Mouse (Mus musculus) thymus, postnatal 0 days (tissue): ENCODE measurements around the gene Tubb5. TPM values are rescaled to one million over a fixed set of nuclear protein-coding genes. Genes with fewer than 3 reads are reported as not detected.

Experiments
- DNase-seq: peaks from one replicate; pipeline ENCODE4 v3.0.0-alpha.2; 2015; ENCODE audit warnings: low spot score
- polyA plus RNA-seq: library from polyadenylated mRNA; unstranded; fragments of >200 nt; fragmentation: Nextera tagmentation; extraction: Ambion mirVana; gene quantifications from 2 replicates; pipeline ENCODE4 v1.2.1, GENCODE M21; 2015

Tubb5 gene
- polyA plus RNA-seq, 1 experiment from 2014 or later = 997 TPM

DNA sequence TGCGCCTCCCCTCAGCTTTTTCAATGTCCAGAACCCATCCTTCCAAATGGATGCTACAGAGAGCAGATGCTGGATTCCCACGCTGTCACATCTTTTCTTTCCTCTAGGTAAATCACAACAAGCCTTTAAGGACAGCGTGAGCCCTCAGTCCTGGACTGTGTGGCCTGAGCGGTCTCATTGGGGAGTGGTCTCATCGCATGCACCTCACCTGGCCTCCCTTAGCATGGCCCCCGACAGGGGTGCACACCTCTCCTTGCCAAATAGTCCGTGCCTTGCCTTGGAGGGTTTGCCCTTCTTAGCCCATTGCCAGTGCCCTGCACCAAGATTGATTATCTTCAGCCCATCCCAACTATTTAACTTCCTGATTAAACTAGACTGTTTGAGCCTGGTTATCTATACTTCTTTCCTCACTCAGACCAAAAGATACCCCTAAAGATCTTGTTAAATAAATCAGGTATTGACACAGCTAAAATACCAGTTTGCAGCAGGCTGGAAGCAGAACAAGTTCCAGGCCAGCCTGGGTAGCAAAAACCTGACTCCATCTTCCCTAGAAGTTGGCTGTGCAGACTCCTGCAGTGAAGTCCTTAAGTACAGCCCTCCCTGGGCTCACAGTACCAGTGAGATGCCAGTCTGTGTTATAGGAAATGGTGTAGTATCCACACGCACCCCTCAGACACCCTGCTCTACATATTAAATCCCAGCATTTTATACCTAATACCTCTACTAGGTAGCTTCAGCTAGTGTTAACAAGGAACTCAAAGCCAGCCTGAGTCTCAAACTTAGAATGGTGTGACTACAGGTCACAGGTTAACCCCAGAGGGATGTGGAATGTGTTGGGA is 5.5 kb downstream of the Tubb5 start:
- no peak for DNase-seq

DNA sequence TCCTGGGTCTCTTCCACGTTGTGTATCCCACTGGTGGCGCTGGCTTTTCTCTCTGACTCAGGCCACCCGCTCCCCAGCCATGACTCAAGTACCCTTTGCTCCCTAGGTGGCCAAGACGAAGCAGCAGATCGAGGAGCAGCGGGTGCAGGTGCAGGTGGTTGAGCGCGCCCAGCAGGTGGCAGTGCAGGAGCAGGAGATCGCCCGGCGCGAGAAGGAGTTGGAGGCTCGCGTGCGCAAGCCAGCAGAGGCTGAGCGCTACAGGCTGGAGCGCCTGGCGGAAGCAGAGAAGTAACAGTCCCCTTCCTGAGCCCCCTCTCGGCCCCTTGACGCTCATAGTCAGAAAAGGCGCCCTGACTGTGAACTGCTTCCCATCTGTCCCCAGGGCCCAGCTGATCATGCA is 8.4 kb downstream of the Tubb5 start:
- DNase-seq = peak; percentile 95

DNA sequence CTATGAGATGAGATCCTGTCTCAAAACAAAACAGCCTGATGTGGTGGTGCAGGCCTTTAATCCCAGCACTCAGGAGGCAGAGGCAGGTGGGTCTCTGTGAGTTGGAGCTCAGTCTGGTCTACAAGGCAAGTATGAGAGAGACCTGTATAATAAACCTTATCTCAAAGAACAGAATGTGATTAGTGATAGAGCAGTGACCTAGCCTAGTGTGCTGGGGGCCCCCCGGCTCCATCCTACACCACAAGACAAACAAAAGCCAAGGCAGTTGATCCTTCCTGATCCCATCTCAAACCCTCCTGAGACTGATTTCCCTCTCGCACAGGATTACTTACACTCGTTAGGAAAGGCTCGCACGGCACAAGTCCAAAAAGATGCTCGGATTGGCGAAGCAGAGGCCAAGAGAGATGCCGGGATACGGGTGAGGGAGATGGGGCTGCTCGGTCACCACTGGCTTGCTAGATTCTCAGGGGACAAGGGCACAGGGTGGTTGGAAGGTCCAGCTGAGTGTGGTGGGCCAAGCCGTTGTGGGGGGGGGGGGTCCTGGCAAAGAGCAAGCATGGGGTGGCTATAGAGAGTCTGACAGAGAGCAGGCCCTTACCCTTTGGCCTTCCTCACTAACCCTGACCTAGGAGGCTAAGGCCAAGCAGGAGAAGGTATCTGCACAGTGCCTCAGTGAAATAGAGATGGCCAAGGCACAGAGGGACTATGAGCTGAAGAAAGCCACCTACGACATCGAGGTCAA is 12.8 kb downstream of the Tubb5 start:
- no peak for DNase-seq

DNA sequence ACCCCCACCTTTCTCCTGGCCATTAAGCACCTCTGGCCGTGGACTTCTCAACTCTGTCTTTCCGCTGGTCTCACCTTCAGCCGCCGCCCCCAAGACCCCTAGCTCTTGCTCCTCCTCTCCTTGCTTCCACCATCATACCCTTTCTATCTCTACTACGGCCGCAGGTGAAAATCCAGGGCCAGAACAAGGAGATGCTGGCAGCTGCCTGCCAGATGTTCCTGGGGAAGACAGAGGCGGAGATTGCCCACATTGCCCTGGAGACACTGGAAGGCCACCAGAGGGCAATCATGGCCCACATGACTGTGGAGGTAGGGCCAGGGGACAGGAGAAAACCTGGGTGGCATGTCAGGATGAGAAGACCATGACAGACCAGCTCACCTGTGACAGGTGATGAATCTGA is 13.7 kb downstream of the Tubb5 start:
- DNase-seq = no peak

DNA sequence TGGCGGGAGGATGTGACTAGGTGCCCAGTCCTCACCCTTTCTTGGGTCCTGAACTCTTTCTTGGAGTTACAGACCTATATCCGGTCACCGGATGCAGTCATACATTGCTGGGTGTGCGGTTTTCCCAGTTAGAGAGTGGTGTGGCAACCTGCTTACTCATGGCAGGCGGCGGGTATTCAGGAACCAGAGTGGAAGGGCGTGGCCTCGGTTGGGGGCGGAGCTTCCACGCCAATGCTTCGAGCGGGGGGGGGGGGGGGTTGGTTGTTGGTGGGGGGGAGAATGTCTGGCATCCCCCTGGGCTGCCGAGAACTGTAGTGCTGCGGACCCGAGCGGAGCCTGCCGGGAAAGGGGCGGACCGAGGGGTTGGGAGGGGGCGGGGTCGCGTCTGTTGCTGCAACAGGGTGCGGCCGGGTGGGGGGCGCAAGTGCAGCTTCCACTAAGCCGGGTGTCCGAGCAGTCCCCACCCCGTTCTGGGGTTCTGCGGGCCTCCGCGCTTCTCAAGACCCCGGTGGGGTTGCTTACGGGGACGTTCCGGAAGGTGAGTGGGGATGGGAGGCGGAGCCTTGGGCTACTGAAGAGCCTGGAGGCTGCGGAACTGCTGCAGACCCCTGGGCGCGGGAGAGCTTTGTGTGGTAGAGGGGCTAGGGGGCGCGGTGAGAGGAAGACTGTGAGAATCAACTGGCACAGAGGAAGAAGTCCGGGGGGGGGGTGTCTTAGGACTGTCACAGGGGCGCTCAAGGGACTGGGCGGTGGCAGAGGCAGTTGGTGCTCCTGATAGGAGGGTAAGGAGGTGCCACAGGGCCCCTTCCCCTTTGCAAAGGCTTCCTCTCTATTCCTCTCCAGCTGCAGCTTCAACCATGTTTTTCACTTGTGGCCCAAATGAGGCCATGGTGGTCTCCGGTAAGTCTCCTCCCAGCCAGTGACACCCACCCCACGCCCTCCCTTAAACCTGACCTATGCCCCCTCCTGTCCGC is 14.9 kb downstream of the Tubb5 start, which contains the start of gene Flot1:
TSS of gene Flot1 (plus strand) at position 267 of the 974 bp plus-strand sequence.
- peak; percentile 86 for DNase-seq

DNA sequence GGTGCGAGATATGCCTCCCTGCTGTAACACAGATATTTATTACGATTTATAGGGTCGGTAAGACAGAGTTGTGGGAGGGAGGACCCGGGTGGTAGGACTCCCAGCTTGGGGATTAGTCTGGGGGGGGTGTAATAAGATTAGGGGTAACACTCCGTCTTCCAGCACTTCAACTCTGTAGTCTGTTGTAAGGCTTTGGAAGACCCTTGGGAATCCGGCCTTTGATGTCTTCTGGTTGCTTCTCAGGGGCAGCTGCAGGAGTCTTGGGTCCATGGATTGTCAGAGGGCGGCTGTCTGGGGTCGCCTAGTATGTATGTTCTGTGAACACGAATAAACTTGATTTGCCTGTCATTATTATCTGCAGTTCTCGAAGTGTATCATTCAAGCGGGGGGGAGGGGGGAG is 15.5 kb downstream of the Tubb5 start:
- DNase-seq = no peak

DNA sequence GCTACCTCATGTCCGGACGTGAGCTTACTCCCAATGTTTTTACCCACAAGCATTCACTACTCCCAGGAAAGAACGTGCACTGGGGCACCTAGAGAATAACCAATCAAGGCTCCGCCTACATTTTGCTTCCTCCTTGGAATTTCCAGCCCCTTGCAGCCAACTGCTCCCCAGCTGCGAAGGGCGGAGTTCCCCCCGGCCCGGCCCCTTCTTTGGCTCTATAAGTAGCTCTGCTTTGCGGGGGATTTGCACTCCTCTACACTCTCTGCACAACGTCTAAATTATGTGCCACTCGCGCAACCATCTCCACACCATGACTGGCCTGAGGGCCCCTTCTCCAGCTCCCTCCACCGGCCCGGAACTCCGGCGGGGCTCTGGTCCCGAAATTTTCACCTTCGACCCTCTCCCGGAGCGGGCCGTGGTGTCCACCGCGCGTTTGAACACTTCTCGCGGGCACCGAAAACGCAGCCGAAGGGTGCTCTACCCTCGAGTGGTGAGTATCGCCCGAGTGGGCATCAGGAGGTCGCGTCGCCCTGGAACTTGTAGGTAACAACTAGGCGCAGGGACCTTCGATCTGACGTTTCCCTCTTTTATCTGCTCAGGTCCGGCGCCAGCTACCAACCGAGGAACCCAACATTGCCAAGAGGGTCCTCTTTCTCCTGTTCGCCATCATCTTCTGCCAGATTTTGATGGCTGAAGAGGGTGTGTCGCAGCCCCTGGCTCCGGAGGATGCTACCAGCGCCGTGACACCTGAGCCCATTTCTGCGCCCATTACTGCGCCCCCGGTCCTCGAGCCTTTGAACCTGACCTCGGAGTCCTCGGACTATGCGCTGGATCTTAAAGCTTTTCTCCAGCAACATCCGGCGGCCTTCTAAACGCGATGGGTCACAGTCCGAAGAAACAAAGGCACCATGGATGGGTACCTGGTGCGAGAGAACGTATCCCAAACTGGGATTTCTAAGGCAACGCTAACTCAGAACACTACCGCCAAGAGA is 16.4 kb downstream of the Tubb5 start, which contains the start of gene Ier3:
TSS of gene Ier3 (plus strand) at position 246 of the 992 bp plus-strand sequence.
- peak; percentile 54 for DNase-seq

DNA sequence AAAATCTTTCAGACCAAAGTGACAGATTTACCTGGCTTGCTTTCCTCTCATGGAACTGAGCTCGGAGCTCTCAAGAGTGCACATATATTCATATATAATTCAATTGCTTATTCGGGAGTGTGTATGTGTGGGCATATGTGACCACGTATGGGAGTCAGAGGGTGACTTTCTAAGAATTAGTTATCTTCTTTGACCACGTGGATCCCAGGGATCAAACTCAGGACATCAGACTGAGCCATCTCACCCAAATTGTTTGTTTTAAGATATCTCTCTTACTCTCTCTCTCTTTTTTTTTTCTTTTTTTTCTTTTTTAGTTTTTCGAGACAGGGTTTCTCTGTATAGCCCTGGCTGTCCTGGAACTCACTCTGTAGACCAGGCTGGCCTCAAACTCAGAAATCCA is 18.0 kb downstream of the Tubb5 start:
- DNase-seq = no peak

DNA sequence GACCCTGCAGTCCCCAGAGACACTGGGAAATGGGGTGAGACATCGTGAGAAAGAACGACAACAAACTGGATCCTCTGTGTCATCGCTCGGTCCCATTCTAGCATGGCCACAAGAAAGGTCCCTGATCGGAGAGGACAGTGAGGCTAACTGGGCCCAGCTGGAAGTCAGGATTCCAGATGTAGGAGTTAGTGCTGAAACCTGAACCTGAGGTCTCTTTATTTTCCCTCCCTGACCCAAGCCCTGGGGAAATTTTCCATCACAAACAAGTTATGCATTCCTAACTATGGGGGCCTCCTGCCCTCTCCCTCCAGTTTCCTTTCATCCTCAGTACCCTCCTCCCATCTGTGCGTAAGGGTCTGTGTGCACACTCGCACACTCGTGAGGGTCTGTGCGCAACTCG is 20.9 kb downstream of the Tubb5 start:
- no peak for DNase-seq

DNA sequence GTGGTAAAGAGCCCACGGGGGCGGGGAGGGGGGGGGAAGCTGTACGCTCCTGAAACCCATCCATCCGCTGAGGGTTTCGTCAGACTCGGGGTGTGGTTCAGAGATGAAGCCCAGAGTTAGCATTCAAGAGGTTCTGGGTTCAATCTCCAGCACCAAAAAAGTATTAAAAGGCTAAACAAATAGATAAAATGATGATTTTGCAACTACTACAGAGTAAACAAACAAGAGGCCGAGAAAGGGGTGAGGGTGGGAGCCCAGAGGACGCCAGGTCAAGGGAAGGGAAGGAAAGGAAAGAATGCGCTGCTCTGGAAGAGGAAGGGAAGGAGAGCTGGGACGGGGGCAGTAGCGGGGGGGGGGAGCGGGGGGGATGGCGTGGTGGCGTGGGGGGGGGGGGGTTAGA is 21.4 kb downstream of the Tubb5 start:
- no peak for DNase-seq

DNA sequence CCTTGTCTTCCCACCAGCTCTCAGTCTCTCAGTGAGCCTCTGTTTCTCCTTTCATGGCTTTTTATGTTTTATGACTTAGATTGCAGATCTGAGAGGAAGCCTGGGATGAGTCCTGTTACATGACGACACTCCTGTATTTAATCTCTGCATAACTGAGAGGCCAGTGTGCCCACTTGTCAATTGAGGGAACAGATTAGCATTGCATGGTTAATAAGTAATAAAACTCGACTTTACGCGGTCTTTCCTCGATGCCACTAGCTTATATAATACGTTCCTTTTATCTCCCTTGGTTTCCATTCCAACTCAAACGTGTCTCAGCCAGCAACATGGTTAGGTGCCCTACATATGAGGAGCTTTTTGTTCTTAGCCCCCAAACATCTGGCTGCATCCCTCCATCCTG is 22.3 kb downstream of the Tubb5 start:
- no peak for DNase-seq

DNA sequence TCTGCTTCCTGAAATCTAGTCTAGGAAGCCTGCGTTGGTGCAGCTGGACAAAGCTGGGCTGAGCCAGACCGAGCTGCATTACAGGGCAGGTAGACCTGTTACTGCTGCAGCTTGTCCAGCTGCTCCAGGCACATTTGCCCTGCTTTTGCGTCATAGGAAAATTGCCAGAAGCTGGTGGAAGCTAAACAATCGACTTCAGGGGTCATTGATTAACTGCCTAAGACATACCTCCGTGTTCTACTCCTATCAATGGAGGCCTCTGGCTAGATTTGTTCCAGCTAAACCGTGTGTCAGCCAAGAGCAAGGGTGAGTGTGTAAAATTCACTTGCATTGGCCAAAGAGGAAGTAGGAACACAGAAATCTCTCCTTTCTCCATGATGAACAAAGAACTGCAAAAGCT is 23.4 kb downstream of the Tubb5 start:
- DNase-seq = no peak

DNA sequence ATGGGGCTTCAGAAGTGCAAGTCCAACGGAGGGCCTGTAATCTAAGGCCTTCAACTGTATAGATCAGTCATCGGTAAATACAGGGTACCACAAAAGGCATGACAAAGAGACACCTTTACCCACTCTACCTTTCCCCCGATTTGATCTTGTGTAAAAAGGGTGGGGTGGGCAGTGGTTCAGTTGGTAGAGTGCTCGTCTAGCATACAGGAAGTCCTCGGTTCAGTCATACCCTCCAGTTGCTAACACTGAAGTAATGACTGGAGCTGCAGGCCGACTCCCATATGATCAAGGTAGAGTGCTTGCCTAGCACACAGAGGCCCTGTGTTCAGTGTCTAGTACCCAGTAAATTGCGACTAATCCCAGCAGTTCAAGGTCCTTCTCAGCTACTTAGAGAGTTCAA is 24.5 kb downstream of the Tubb5 start:
- no peak for DNase-seq

DNA sequence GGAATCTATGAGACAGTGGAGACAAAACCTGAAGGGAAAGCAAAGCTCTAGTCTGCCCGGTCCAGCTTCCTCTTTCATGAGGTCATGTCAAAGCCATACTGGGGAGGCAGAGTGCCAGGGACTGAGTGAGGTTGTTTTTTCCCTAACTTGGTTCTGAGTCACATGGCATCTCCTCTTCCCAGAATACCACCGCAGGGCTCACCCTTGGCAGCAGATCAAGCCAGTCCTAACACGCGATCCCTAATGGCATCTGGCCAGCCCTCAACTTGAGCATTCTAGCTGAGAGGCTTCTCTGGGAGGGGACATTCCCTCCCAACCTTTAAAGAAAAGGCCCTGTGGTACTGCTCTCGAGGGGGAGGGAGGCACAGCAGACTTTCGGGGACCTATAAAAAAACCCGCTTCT is 24.9 kb downstream of the Tubb5 start:
- DNase-seq = no peak

DNA sequence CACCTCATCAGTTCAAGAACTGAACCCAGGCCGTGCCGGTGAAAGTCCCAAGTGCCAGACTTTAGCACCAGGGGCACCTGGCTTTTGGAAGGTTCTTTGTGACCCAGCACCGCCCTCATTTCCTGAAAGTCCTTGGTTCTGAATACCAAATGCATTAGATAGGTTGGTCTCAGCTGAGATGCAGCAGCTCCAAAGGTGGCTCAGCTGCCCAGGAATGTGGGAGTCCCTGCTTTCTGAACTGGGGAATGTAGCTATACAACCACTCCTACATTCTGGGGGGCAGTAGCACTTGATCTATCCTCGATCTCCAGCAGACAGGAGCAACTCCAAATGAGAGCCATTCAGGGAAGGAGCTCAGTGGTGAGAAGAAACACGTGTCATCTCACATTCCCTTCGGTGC is 25.4 kb downstream of the Tubb5 start:
- no peak for DNase-seq

DNA sequence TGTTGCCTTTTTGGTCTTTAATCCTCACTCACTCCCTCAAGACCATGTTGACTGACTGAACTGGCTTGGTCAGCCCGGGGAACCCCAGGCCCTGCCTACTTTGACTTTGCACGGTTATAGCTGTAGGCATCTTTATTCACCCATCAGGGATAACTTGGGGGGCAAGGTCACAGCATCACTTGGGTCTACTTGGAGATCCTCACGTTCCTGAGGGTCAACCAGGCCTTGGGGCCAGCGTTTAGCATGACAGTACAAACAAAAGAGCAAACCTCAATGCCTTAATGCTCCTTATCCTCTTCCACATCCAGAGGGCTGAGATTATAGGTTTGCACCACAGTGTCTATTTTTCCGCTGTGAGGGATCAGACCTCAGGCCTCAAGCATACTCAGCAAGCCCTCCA is 25.8 kb downstream of the Tubb5 start:
- no peak for DNase-seq

DNA sequence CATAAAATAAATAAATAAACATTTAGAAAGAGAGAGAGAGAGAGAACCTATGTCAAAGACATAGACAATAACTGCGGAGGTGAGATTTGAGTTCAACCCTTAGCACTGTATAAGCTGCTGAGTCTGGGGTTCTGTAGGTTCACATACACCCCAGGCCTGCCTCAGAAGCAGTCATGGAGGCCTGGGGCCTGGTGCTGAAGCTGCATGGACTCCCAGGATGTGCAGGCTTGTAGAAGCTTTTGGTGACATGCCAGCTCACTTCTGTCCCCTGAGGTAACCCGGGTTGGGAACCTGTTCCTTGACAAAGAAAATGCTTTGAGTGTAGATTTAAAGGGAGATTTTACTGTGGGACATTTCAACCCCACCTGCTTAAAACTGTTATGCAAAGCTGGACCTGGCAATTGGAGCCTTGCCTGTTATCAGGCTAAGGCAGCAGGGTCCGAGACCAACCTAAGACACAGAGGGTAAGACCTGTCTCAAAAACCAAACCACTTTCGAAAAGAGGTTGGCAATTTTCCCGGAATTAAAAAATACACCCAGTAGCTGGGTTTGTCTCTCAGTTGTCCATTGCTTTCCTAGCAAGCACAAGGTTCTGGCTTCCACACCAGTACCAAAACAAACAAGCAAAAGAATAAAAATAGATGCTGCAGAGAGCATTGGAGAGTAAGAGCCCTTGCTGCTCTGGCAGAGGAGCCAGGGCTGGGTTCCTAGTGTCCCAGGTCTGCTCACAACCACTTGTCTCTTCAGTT is 27.0 kb downstream of the Tubb5 start:
- DNase-seq = no peak

DNA sequence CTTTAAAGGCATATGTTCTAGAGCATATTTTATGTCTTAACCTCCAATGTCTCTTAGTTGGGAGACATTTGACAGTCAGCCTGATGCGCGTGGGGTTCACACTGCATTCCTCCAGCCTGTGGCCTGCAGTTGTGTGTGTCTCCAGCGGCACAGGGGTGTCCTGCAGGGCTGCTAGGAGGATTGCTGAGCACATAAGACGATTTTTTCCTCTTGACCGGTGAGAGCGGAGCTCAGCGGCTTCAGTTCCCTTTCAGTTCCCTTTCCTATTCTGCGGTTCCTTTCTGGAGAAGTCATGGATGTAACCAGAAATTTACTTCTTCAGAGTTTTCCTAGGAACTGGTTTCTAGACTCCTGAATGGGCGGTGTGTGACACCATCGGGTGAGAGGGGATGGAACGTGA is 28.7 kb downstream of the Tubb5 start:
- no peak for DNase-seq

DNA sequence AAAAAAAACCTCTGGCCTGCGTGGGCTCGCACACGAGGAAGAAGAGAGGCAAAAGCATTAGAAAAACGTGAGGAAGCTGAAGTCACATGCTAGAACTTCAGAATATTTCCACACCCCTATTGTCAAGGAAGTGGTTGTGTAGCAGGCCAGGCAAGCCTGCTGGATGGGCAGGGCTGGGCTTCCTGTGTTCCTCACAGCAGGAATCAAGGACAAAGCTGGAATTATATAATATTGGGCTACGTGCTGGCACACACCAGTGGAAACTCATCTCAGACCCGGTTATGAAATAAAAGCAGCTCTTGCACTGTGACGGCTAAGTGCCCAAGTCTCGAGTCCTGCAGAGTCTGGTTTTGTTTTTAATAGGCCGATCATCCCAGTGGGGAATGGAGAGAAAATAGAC is 30.0 kb downstream of the Tubb5 start:
- no peak for DNase-seq
